Comparison of ENCODE assay signal across 10 mouse cellular contexts in the genomic region with DNA sequence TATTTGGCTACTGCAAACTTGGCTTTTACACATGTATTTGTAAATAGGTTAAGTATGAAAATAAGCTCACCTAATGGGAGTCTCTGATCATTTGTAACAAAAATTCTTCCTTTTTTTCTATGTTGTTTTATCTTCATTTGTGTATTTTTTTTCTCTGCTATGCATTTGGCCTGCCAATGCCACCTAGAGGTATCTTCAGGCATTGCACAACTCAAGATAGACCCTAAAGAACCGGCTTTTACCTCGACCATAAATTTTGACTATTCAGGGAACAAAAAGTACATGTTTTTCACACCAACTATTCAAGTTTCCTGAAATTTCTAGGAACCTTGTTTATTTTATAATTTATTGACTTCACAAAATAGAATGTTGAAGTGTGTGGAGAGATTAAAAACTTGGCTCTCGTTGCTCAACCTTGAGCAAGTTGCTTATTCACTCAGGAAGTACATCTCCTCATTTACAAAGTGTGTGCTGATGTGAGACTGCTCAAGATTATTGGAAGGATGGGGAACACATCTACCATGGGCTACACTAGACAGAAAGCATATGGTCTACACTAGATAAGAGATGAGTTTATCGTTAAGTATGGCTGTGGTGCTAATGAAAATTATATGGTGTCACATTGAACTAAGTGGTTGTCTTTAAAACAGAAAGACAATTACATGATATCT. TPM values are rescaled to one million over a fixed set of nuclear protein-coding genes. Genes with fewer than 3 reads are reported as not detected.
DNase-seq lines count a peak whose midpoint lies in the region; ATAC-seq and TF ChIP-seq lines count a peak whose summit lies in the region.
"Had no signal": no experiment of that assay in that cellular context is flagged by ENCODE, and none has a peak within 500 bp of the region (broad histone marks: within the 10 kb centered on the region; RNA-seq: fewer than 3 reads in every experiment).

No protein-coding gene starts in this region.

- H3K79me2 ChIP-seq in MEL (ENCODE audit: control insufficient read depth, insufficient read depth, low read length, poor library complexity): no peaks in the 10 kb centered on the region

- H3K9ac ChIP-seq in hindbrain, embryonic 11.5 days (ENCODE audit: low read depth, low read length): no peak overlapping the region
- no peak overlapping the region for H3K9ac ChIP-seq in hindbrain, embryonic 13.5 days
- no peak overlapping the region for H3K9ac ChIP-seq in MEL (ENCODE audit: control insufficient read depth, low read depth, low read length, poor library complexity, severe bottlenecking)
- H3K9ac ChIP-seq: embryonic facial prominence, embryonic 12.5 days; neural tube, embryonic 13.5 days had no signal

- TF ChIP-seq EP300 in MEL (IDR thresholded peaks at IDR 0.05; ENCODE audit: low read depth in 1 of 2, low read length in 2 of 2): no peak

- peak; percentile 32 to 67 (median 49) for TF ChIP-seq CTCF in MEL (IDR thresholded peaks at IDR 0.05 in 2 of 3, conservative IDR thresholded peaks at IDR 0.05 in 1 of 3; ENCODE audit: control insufficient read depth in 1 of 3, insufficient read depth in 1 of 3, low read depth in 2 of 3, low read length in 3 of 3, poor library complexity in 1 of 3, severe bottlenecking in 1 of 3)

- DNase-seq in hindbrain, embryonic 11.5 days (ENCODE audit: low spot score): peak; percentile 39
- DNase-seq in A20 (ENCODE audit: low read depth, low spot score): peak; percentile 38
- peak; percentile 47 for DNase-seq in MEL (ENCODE audit: low read depth, low spot score)
- DNase-seq in spleen, postnatal 10 days (ENCODE audit: low spot score in 2 of 2): no peak

- no peaks in the 10 kb centered on the region for H3K27me3 ChIP-seq in hindbrain, embryonic 11.5 days (ENCODE audit: control insufficient read depth, insufficient read depth, low read length)
- H3K27me3 ChIP-seq in hindbrain, embryonic 13.5 days: no peaks in the 10 kb centered on the region
- no peaks in the 10 kb centered on the region for H3K27me3 ChIP-seq in MEL (ENCODE audit: control insufficient read depth in 1 of 2, insufficient read depth in 2 of 2, low read length in 2 of 2)
- H3K27me3 ChIP-seq: embryonic facial prominence, embryonic 12.5 days; neural tube, embryonic 13.5 days had no signal

- TF ChIP-seq POLR2A in MEL (IDR thresholded peaks at IDR 0.05; ENCODE audit: control insufficient read depth in 1 of 2, insufficient read depth in 1 of 2, low read depth in 1 of 2, low read length in 2 of 2, poor library complexity in 1 of 2): no peak

- peak; percentile 70 for TF ChIP-seq RAD21 in MEL (IDR thresholded peaks at IDR 0.05; ENCODE audit: low read depth, low read length)

- no peaks in the 10 kb centered on the region for H3K9me3 ChIP-seq in hindbrain, embryonic 11.5 days (ENCODE audit: control insufficient read depth, low read length)
- no peaks in the 10 kb centered on the region for H3K9me3 ChIP-seq in hindbrain, embryonic 13.5 days
- H3K9me3 ChIP-seq in MEL (replicated peaks; ENCODE audit: insufficient read depth, low read length): no peaks in the 10 kb centered on the region
- H3K9me3 ChIP-seq: embryonic facial prominence, embryonic 12.5 days; neural tube, embryonic 13.5 days had no signal

- no peaks in the 10 kb centered on the region for H3K36me3 ChIP-seq in hindbrain, embryonic 11.5 days (ENCODE audit: control insufficient read depth, insufficient read depth, low read length)
- no peaks in the 10 kb centered on the region for H3K36me3 ChIP-seq in hindbrain, embryonic 13.5 days
- no peaks in the 10 kb centered on the region for H3K36me3 ChIP-seq in MEL (ENCODE audit: control insufficient read depth in 1 of 2, insufficient read depth in 2 of 2, low read length in 2 of 2)
- H3K36me3 ChIP-seq: embryonic facial prominence, embryonic 12.5 days; neural tube, embryonic 13.5 days had no signal

- no peaks in the 10 kb centered on the region for H3K4me1 ChIP-seq in hindbrain, embryonic 11.5 days (replicated peaks; ENCODE audit: control insufficient read depth, insufficient read depth, low read length)
- no peaks in the 10 kb centered on the region for H3K4me1 ChIP-seq in hindbrain, embryonic 13.5 days (replicated peaks)
- H3K4me1 ChIP-seq in MEL (ENCODE audit: control insufficient read depth in 1 of 2, insufficient read depth in 2 of 2, low read length in 2 of 2): no peaks in the 10 kb centered on the region
- H3K4me1 ChIP-seq: embryonic facial prominence, embryonic 12.5 days; neural tube, embryonic 13.5 days had no signal

- no peak overlapping the region for H3K4me3 ChIP-seq in hindbrain, embryonic 11.5 days (ENCODE audit: low read depth, low read length)
- H3K4me3 ChIP-seq in hindbrain, embryonic 13.5 days: no peak overlapping the region
- no peak overlapping the region for H3K4me3 ChIP-seq in MEL (ENCODE audit: control insufficient read depth in 1 of 2, insufficient read depth in 1 of 2, low read depth in 2 of 2, low read length in 2 of 2)
- H3K4me3 ChIP-seq: embryonic facial prominence, embryonic 12.5 days; neural tube, embryonic 13.5 days had no signal

- no peak overlapping the region for H3K4me2 ChIP-seq in hindbrain, embryonic 11.5 days (replicated peaks; ENCODE audit: low read depth, low read length)
- no peak overlapping the region for H3K4me2 ChIP-seq in hindbrain, embryonic 13.5 days
- H3K4me2 ChIP-seq: embryonic facial prominence, embryonic 12.5 days; neural tube, embryonic 13.5 days had no signal

- ATAC-seq in hindbrain, embryonic 11.5 days (ENCODE audit: low FRiP score): no peak
- no peak for ATAC-seq in hindbrain, embryonic 13.5 days (ENCODE audit: low FRiP score)
- peak; percentile 37; the same call in 1 of the 2 replicates for ATAC-seq in granulocyte monocyte progenitor cell, adult 5-6 weeks (replicated peaks; ENCODE audit: poor library complexity, severe bottlenecking)
- ATAC-seq in megakaryocyte progenitor cell, adult 5-6 weeks (replicated peaks; ENCODE audit: poor library complexity): peak; percentile 77
- no peak for ATAC-seq in activated CD4-positive, CD25-positive, alpha-beta regulatory T cell, adult 4 months

- H3K27ac ChIP-seq in hindbrain, embryonic 11.5 days (ENCODE audit: low read depth, low read length): no peak overlapping the region
- H3K27ac ChIP-seq in hindbrain, embryonic 13.5 days: no peak overlapping the region
- H3K27ac ChIP-seq in MEL (ENCODE audit: control insufficient read depth, low read depth, low read length): no peak overlapping the region
- H3K27ac ChIP-seq: embryonic facial prominence, embryonic 12.5 days; neural tube, embryonic 13.5 days had no signal

- WGBS in hindbrain, embryonic 11.5 days: 73% methylated on average over 4 of the region's 4 CpGs
- 75% methylated on average over 4 of the region's 4 CpGs for WGBS in hindbrain, embryonic 13.5 days

TF ChIP-seq in MEL, 35 proteins besides CTCF, POLR2A, EP300 and RAD21:
- TF ChIP-seq POLR2AphosphoS5 (IDR thresholded peaks at IDR 0.05; ENCODE audit: borderline replicate concordance, low read depth, low read length): no peak
- TF ChIP-seq CHD2 (IDR thresholded peaks at IDR 0.05; ENCODE audit: low read length): no peak
- TF ChIP-seq GABPA (IDR thresholded peaks at IDR 0.05; ENCODE audit: low read depth, low read length): no peak
- no peak for TF ChIP-seq ZMIZ1 (IDR thresholded peaks at IDR 0.05; ENCODE audit: low read depth, low read length)
- no peak for TF ChIP-seq UBTF (IDR thresholded peaks at IDR 0.05; ENCODE audit: borderline replicate concordance, insufficient read depth, low read depth, low read length)
- no peak for TF ChIP-seq MAFK (IDR thresholded peaks at IDR 0.05; ENCODE audit: borderline replicate concordance, low read depth, low read length)
- TF ChIP-seq ZNF384 (IDR thresholded peaks at IDR 0.05; ENCODE audit: low read depth, low read length): peak; percentile 88
- peak; percentile 47 for TF ChIP-seq ZC3H11A (IDR thresholded peaks at IDR 0.05; ENCODE audit: low read depth, low read length)
- no peak for TF ChIP-seq TCF12 (IDR thresholded peaks at IDR 0.05; ENCODE audit: low read depth, low read length)
- TF ChIP-seq SMC3 (IDR thresholded peaks at IDR 0.05; ENCODE audit: low read depth, low read length): peak; percentile 62
- TF ChIP-seq ELF1 (IDR thresholded peaks at IDR 0.05; ENCODE audit: low read depth, low read length): no peak

RNA-seq across cellular contexts. Expression of a gene that starts 43.6 kb away (rescaled TPM):
- polyA plus RNA-seq in hindbrain, embryonic 11.5 days (2014; fragmentation: Nextera tagmentation; extraction: Ambion mirVana): 14.3 and 19.7 TPM in 2 replicates
- polyA plus RNA-seq in hindbrain, embryonic 13.5 days (2015; fragmentation: Nextera tagmentation; extraction: Ambion mirVana): 22.5 and 23.2 TPM in 2 replicates
- total RNA-seq in MEL (2012; rRNA removed): not detected in 2 replicates
- not detected for polyA plus RNA-seq in MEL (2012; ENCODE audit: insufficient read depth in 1 of 2, insufficient read length in 2 of 2, low read depth in 1 of 2, low replicate concordance in 2 of 2, missing spikeins in 1 of 2)
- 0.17 TPM in 1 of 2 replicates, not detected in the other for total RNA-seq in granulocyte monocyte progenitor cell, adult 5-6 weeks (2014; fragmentation: Nextera tagmentation)
- not detected in 2 replicates for total RNA-seq in granulocyte monocyte progenitor cell, adult 5-6 weeks (2017)
- total RNA-seq in megakaryocyte progenitor cell, adult 5-6 weeks (2015): 0.29 and 0.52 TPM in 2 replicates
- 0.14 and 0.29 TPM in 2 replicates for total RNA-seq in megakaryocyte progenitor cell, adult 5-6 weeks (2017)
- polyA plus RNA-seq in activated CD4-positive, CD25-positive, alpha-beta regulatory T cell, adult 4 months (2017; shearing (Covaris generic)): 1 to 10 TPM in 1 of 2 experiments, under 1 TPM in 1; 0.22 to 1.9 TPM

Comparison
In these comparisons a context has a peak if more than half of its experiments do, and no peak if none do; other contexts are left out.
1. ATAC-seq: peak in granulocyte monocyte progenitor cell, adult 5-6 weeks (single experiment) and megakaryocyte progenitor cell, adult 5-6 weeks (single experiment); none in hindbrain, embryonic 11.5 days (single experiment), hindbrain, embryonic 13.5 days (single experiment) and activated CD4-positive, CD25-positive, alpha-beta regulatory T cell, adult 4 months (single experiment).
2. DNase-seq: peak in hindbrain, embryonic 11.5 days (single experiment), A20 (single experiment) and MEL (single experiment); none in spleen, postnatal 10 days (0 of 2).